Mouse (Mus musculus): Measurements from ENCODE around the gene Spcs2.
A peak's percentile ranks its signal among the peaks of the same experiment; 100 is the strongest.
"Not testable (repeated sequence)": the region's sequence is repeated elsewhere in the genome, so short reads cannot be mapped to it uniquely, and the experiment has no call there.

The Spcs2 gene

GRCm38 (mm10) chr7:99822426-99822825, 40.8 kb downstream of the Spcs2 start:
- DNase-seq, result no peak

DNA sequence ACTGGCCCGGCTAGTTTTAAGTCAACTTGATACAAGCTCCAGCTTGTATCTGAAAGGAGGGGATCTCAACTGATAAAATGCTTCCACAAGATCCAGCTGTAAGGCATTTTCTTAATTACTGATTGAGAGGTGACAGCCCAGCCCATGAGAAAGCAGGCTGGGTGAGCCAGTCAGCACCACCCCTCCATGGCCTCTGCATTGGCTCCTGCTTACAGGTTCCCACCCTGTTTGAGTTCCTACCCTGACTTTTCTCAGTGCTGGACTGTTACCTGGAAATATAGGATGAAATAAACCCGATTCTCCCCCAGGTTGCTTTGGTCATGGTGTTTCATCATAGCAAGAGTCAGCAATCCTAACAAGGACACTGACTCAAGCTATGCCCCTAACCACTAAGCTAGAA, 41.3 kb downstream of the Spcs2 start:
- DNase-seq, result no peak

- not testable (repeated sequence) for DNase-seq
These were observed 45.0 kb downstream of the Spcs2 start for GRCm38 (mm10) chr7:99818181-99818725.

DNA sequence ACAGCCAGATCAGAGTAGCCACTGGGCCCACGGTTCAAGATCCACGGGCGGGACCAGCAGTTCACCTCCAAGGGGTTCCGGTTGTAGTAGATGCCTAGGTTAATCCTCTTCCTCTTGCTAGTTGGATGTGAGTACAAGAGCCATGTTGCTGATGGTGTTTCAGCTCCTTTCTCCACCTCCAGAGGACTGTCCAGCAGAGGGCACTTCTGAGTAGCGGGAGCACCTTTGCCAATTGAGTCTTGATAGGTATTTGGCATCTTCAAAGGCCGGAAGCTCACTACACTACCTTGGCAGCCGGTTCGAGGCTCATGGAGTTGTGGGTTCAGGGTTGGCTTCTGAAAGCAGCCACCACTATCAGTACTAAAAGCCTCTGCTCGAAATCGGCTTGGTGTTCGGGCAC, 49.9 kb downstream of the Spcs2 start:
- peak; percentile 65 for DNase-seq

DNA sequence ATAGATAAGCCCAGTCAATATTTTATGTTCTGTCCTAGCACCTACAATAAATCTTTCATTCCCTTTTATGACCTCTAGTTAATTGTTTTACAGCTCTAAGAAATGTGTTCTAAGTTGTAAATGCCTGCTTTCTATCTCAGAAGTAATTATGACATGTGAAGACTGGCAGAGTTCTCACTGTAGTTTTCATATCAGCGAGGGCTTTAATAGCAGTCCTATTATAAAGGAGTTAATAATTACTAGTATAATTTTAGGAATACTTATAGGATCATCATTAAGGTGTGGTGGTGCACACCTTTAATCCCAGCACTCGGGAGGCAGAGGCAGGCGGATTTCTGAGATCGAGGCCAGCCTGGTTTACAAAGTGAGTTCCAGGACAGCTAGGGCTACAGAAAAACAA, 51.6 kb downstream of the Spcs2 start:
- DNase-seq, result no peak

DNA sequence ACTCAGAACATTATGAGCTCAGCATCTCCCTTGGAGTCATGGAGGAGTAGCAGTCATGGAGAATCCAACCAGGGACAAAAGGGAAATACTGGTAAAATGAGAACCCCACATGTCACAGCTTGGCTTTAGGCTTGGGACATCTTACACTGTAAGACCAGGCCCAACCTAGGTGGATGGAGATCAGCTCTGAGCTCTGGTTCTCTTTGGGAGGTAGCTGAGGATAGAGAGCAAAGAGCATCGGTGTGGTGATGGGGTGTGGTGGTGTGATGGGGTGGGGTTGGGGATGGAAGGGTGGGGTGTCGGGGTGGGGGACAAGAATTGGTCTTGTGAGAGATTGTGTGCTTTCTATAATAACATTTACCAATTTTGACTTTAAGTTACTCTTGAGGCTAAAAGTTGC, 52.4 kb downstream of the Spcs2 start:
- DNase-seq, result no peak

DNA sequence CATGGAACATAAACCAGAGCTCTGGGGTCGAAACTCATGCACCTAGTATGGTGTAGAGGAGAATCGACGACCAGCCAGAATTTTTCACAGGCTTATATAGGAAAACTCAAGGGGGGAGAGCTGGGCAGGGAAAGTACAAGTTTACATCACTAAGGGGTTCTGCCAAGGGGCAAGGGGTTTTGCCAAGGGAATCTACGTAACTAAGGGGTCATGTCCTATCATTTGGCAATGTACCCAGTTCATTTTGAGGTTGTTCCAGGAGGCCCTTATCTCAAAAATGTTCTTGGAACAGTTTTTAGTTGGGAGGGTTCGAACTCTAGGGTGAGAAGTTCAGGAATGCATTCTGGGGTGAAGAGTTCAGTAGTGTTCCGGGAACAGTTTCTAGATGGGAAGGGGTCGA, 56.2 kb downstream of the Spcs2 start:
- peak; percentile 11 for DNase-seq

DNA sequence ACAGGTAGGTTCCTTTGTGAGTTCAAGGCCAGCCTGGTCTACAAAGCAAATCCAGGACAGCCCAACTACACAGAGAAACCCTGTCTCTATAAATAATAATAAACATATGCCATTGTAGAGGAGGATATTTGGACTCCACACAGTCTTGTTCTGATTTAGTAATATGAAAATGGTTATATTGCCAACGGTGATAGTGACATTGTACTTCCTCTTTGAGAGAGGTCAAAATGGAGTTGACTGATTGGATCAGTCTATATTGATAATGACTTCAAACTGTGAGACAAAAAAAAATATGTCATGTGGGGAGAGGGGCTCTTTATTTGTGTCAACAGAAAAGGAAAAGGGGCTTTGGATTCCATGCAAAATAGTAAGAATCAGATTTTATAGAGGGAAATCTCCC, 57.9 kb downstream of the Spcs2 start:
- no peak for DNase-seq

DNA sequence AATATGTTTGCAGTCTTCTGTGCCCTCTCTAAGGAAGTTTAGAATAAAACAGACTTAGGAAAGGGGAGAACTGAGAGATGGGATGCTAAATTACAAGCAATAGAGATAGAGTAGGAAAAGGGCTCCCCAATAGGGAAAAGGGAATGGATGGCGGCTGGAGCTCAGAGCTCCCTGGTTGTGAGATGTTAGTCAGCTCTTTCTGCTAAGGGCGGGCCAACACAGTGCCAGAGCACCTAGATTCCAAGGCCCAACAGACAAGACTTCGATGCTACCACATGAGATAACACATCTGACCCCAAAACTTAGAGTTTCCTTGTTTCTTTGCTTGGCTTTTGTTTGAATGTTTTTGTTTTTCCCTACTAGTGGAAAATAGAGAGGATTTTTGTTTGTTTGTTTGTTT, 59.2 kb downstream of the Spcs2 start:
- not testable (repeated sequence) for DNase-seq

DNA sequence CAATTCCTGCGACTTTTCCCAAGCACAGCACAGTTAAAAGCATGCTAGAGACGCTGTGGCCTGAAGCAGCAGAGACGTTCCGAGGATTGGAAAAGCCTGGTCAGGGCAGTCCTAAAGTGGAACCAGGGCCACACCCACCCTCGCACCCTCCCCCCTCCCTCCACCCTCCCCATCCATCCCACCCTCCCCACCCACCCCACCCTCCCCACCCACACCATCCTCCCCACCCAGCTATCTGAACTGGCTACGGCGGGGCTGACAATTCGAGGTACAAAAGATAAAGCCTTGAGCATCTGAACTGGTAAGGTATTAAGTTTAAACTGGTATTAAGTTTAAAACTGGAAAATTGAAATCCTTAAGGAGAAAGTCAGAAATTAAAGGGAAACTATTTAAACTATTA, 59.7 kb downstream of the Spcs2 start:
- no peak for DNase-seq

DNA sequence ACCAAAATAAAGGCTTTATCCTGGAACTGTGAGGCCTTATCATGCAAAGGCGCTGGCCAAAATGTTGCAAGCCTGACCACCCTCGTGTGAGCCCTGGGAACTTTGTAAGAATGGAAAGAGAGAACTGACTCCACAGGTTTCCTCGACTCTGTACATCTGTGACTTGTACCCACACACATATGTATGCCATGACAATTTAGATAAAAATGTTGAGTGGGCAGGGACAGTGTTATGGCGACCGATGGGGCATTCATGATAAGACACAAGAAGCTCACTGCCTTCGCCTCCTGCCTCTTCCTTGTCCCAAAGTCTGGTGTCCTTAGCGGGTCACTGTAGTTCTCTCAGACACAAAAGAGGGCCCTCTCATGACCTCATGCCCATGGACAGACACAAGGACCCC, 64.1 kb downstream of the Spcs2 start:
- no peak for DNase-seq

DNA sequence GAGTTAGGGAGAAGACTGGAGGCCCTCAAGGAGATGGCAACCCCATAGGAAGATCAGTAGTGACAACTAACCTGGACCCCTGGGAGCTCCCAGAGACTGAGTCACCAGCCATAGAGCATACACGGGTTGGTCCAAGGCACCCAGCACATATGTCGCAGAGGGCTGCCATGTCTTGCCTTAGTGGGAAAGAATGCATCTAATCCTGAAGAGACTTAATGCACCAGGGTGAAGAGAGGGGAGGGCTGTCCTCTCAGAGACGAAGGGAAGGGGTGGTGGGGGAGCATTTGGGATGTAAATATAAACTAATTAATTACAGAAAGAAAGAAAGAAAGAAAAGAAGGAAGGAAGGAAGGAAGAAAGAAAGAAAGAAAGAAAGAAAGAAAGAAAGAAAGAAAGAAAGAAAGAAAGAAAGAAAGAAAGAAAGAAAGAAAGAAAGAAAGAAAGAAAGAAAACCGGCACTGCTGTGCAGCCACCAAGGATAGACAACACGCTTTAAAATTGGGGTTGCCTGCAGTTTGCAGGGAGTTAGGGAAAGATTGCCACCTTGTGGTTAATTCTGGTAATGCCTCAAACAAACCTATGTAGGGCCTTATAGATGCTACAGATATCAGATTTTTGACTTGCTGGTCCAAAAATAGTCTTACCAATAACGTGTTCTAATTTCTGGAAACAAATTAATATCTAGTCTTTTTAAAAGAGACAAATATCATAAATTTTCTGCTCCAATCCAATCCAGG, 65.2 kb downstream of the Spcs2 start:
- peak; percentile 17 for DNase-seq

- no peak for DNase-seq
These were observed 66.0 kb downstream of the Spcs2 start for GRCm38 (mm10) chr7:99797261-99797660.

DNA sequence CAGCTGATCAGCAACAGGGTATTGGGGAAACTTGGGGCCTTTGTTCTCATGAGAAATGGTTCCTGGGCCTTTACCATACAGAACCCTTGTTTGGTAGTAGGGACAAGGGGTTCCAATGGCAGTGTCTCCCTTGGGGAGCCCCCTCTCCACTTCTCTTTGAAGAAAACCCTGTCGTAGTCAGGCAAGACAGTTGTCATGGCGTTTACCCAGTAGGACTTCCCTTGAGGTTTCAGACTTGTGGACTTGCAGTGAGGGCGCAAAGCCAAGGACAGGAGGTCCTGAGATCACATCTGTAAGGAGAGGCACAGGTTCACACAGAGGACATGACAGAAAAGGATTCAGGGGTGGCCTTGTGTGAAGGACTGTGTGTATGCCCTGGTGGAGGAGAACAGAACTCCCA, 66.8 kb downstream of the Spcs2 start:
- DNase-seq, result no peak

DNA sequence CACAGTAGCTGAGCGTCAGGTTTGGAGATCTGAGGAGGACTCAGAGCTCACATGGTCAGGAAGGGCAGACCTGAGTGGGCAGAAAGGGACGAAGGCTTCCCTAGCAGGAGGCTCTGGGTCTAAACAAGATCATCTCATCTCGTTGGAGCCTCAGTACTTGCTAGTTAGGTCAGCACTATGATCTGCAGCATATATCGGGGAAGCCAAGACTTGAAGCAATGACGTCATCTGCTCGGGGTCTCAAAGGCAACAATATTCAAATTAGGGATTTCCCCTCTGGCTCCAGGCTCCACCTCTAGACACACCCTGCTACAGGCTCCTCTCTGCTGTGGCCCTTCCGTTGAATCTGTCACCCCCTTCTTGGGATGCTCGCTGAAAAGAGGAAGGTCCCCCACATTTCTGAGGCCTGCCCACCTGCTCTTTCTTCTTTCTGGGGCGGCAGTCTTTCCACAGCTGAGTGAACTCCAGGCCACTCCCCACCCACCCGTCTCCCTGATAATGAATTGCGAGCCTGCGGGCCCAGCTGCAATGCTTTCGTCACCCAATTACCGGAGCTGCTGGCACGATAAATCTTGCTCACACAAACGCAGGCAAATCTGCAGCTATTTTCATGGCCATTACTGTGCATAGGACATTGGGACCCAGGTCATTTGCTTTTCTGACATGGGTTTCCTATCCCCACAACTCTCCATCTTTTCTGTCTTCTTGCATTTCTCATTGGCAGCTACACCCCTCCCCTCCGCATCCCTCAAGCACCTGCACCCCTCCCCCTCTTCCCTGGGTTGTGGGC, 67.9 kb downstream of the Spcs2 start:
- DNase-seq, result peak; percentile 15

GRCm38 (mm10) chr7:99794096-99794495, 69.2 kb downstream of the Spcs2 start:
- no peak for DNase-seq

DNA sequence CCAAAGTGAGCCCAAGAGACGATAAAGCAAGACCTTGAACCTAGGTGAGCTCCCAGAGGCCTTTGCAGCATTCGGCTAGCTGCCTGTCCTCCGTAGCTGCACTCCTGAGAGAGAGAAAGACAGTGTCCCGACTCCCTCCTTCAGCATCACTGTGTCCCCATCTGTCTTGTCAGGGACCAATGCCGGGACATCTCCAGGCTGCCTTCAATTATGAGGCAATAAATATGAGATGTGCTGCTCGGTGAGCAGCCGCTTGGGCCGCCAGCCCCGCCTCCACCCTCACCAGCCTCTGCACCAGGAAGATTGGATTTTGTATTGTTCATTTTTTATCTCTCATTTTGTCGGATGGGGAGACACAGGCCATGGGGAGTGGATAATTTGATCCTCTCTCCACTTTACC, 72.4 kb downstream of the Spcs2 start:
- DNase-seq, result no peak

GRCm38 (mm10) chr7:99788563-99788962, 74.7 kb downstream of the Spcs2 start:
- no peak for DNase-seq

GRCm38 (mm10) chr7:99787935-99788334, 75.3 kb downstream of the Spcs2 start:
- DNase-seq, result no peak

All from kidney, adult 18-20 months (tissue).